ENCODE assay signal across 30 mouse cellular contexts in genomic region chr10:100124452-100124851, GRCm38 (mm10).
DNase-seq lines count a peak whose midpoint lies in the region; ATAC-seq and TF ChIP-seq lines count a peak whose summit lies in the region.
"Had no signal": no experiment of that assay in that cellular context is flagged by ENCODE, and none has a peak within 500 bp of the region (broad histone marks: within the 10 kb centered on the region; RNA-seq: fewer than 3 reads in every experiment).

No protein-coding gene starts in this region.

- no peaks in the 10 kb centered on the region for H3K9me3 ChIP-seq in kidney, embryonic 15.5 days (replicated peaks)
- H3K9me3 ChIP-seq in lung, embryonic 14.5 days (ENCODE audit: low read depth, low read length) = no peaks in the 10 kb centered on the region
- H3K9me3 ChIP-seq: embryonic facial prominence, embryonic 10.5 days; embryonic facial prominence, embryonic 13.5 days; forebrain, embryonic 12.5 days; forebrain, embryonic 15.5 days; heart, embryonic 10.5 days; heart, embryonic 13.5 days had no signal

- no peak overlapping the region for H3K9ac ChIP-seq in kidney, embryonic 15.5 days
- H3K9ac ChIP-seq in lung, embryonic 14.5 days = no peak overlapping the region
- H3K9ac ChIP-seq: embryonic facial prominence, embryonic 13.5 days; forebrain, embryonic 12.5 days; forebrain, embryonic 15.5 days; heart, embryonic 13.5 days; hindbrain, embryonic 14.5 days had no signal

- H3K4me3 ChIP-seq in kidney, embryonic 15.5 days (replicated peaks) = no peak overlapping the region
- H3K4me3 ChIP-seq in lung, embryonic 14.5 days (ENCODE audit: low read depth, low read length) = no peak overlapping the region
- no peak overlapping the region for H3K4me3 ChIP-seq in lung, adult 2 months (replicated peaks; ENCODE audit: extremely low read depth, low read depth, low read length)
- H3K4me3 ChIP-seq: embryonic facial prominence, embryonic 10.5 days; embryonic facial prominence, embryonic 13.5 days; erythroblast, embryonic 14.5 days; forebrain, embryonic 12.5 days; forebrain, embryonic 15.5 days; heart, adult 2 months; heart, embryonic 10.5 days; heart, embryonic 13.5 days had no signal

- H3K36me3 ChIP-seq in kidney, embryonic 15.5 days = no peaks in the 10 kb centered on the region
- no peaks in the 10 kb centered on the region for H3K36me3 ChIP-seq in lung, embryonic 14.5 days (ENCODE audit: insufficient read depth)
- H3K36me3 ChIP-seq: embryonic facial prominence, embryonic 10.5 days; embryonic facial prominence, embryonic 13.5 days; forebrain, embryonic 12.5 days; forebrain, embryonic 15.5 days; G1E; heart, embryonic 10.5 days; heart, embryonic 13.5 days had no signal

- peak; percentile 70; the same call in 1 of the 2 replicates for ATAC-seq in kidney, embryonic 15.5 days (replicated peaks; ENCODE audit: low FRiP score)
- ATAC-seq in lung, embryonic 14.5 days (ENCODE audit: insufficient read depth) = no peak
- ATAC-seq: forebrain, embryonic 15.5 days; hindbrain, postnatal 0 days had no signal

- H3K27me3 ChIP-seq in kidney, embryonic 15.5 days = no peaks in the 10 kb centered on the region
- H3K27me3 ChIP-seq in lung, embryonic 14.5 days (ENCODE audit: insufficient read depth, low read length) = no peaks in the 10 kb centered on the region
- H3K27me3 ChIP-seq: CH12.LX; embryonic facial prominence, embryonic 13.5 days; forebrain, embryonic 12.5 days; forebrain, embryonic 15.5 days; heart, embryonic 13.5 days had no signal

- TF ChIP-seq POLR2A in lung, adult 2 months (IDR thresholded peaks at IDR 0.05; ENCODE audit: borderline replicate concordance, extremely low read depth, low read depth, low read length) = no peak

- WGBS in kidney, embryonic 15.5 days = 34% methylated on average over 5 of the region's 5 CpGs
- 38% methylated on average over 5 of the region's 5 CpGs for WGBS in lung, embryonic 14.5 days
- WGBS in lung, adult 2 months = 75% methylated on average over 5 of the region's 5 CpGs

- DNase-seq in kidney, adult 8-10 months = no peak
- DNase-seq in lung, embryonic 14.5 days = peak; percentile 13
- no peak for DNase-seq in lung, adult 2 months
- peak; percentile 54 for DNase-seq in mesoderm, embryonic 11.5 days (ENCODE audit: low read depth, low spot score)
- no peak for DNase-seq in right cerebral cortex, postnatal 4 days
- DNase-seq: adrenal gland, adult 2 months; adrenal gland, postnatal 14 days; B cell, adult 2 months; cerebellum, adult 11 months; cerebellum, adult 8-10 months; cerebellum, postnatal 10 days; cerebellum, postnatal 36 days; embryo, embryonic 11 days; gastrocnemius, postnatal 10 days; gastrocnemius, postnatal 36 days; heart, adult 2 months; heart, postnatal 14 days; heart, postnatal 4 days had no signal

- no peaks in the 10 kb centered on the region for H3K4me1 ChIP-seq in kidney, embryonic 15.5 days
- peaks cover 10% of the 10 kb centered on the region; the same call in 1 of the 2 replicates for H3K4me1 ChIP-seq in lung, embryonic 14.5 days (ENCODE audit: insufficient read depth)
- H3K4me1 ChIP-seq in lung, adult 2 months (ENCODE audit: control insufficient read depth, insufficient read depth, low read length) = no peaks in the 10 kb centered on the region

- no peak overlapping the region for H3K27ac ChIP-seq in kidney, embryonic 15.5 days
- no peak overlapping the region for H3K27ac ChIP-seq in lung, embryonic 14.5 days (ENCODE audit: low read depth)
- H3K27ac ChIP-seq: embryonic facial prominence, embryonic 10.5 days; embryonic facial prominence, embryonic 13.5 days; forebrain, embryonic 12.5 days; forebrain, embryonic 15.5 days; heart, adult 2 months; heart, embryonic 10.5 days; heart, embryonic 13.5 days; hindbrain, embryonic 14.5 days; hindbrain, postnatal 0 days had no signal

- TF ChIP-seq CTCF in lung, embryonic 14.5 days (IDR thresholded peaks at IDR 0.05; ENCODE audit: low read depth) = no peak
- no peak for TF ChIP-seq CTCF in lung, adult 2 months (IDR thresholded peaks at IDR 0.05; ENCODE audit: insufficient read depth, low read length)

- H3K4me2 ChIP-seq in kidney, embryonic 15.5 days = no peak overlapping the region
- H3K4me2 ChIP-seq in lung, embryonic 14.5 days = no peak overlapping the region
- H3K4me2 ChIP-seq: embryonic facial prominence, embryonic 13.5 days; forebrain, embryonic 12.5 days; forebrain, embryonic 15.5 days; heart, embryonic 13.5 days; hindbrain, embryonic 14.5 days had no signal

Comparison
In these comparisons a context has a peak if more than half of its experiments do, and no peak if none do; other contexts are left out.
1. DNase-seq: peak in lung, embryonic 14.5 days (single experiment) and mesoderm, embryonic 11.5 days (single experiment); none in kidney, adult 8-10 months (0 of 2), lung, adult 2 months (single experiment) and right cerebral cortex, postnatal 4 days (single experiment).